Mouse (Mus musculus) liver, embryonic 14.5 days (tissue): ENCODE results near the gene 0610030E20Rik.

ENCODE experiments used
- CTCF ChIP-seq: IDR thresholded peaks from 2 replicates; pipeline ENCODE4 v1.5.1; 2016; ENCODE audit warnings: antibody characterized with exemption, low read depth, control low read depth
- EP300 ChIP-seq: IDR thresholded peaks from 2 replicates; pipeline ENCODE4 v1.6.1; 2016; ENCODE audit warnings: antibody characterized with exemption, low read depth

GRCm38 (mm10) chr6:72364985-72365384 is 17.9 kb downstream of the 0610030E20Rik start:
- no peak for TF ChIP-seq CTCF
- no peak for TF ChIP-seq EP300
